Mouse (Mus musculus): ENCODE results near the gene Shc2. TPM values are rescaled to one million over a fixed set of nuclear protein-coding genes. Genes with fewer than 3 reads are reported as not detected.
A peak's percentile ranks its signal among the peaks of the same experiment; 100 is the strongest.

Gene Shc2
- total RNA-seq (2021), result 10 to 100 TPM; 46.0 to 49.8 TPM

GRCm38 (mm10) chr10:79637128-79638110 is at the start of gene Shc2:
Gene Shc2 (minus strand): TSS chr10:79637918.
- intact Hi-C loops (cut with DNase I), result no loop called here
- DNase-seq, result peak; percentile 90

GRCm38 (mm10) chr10:79687513-79687912 is 49.8 kb upstream of the Shc2 start:
- DNase-seq, result no peak
- intact Hi-C loops (cut with DNase I), result no loop called here

- DNase-seq, result no peak
- intact Hi-C loops (cut with DNase I), result no loop called here
Observed at GRCm38 (mm10) chr10:79686691-79687090, 49.0 kb upstream of the Shc2 start.

- DNase-seq, result no peak
- intact Hi-C loops (cut with DNase I), result no loop called here
Observed at GRCm38 (mm10) chr10:79686219-79686618, 48.5 kb upstream of the Shc2 start.

GRCm38 (mm10) chr10:79684770-79685600 is 47.3 kb upstream of the Shc2 start:
- intact Hi-C loops (cut with DNase I), result no loop called here
- no peak for DNase-seq

- intact Hi-C loops (cut with DNase I), result no loop called here
- DNase-seq, result no peak
Observed at GRCm38 (mm10) chr10:79683726-79684640, 46.3 kb upstream of the Shc2 start.

- DNase-seq, result peak; percentile 68
- intact Hi-C loops (cut with DNase I), result no loop called here
Observed at GRCm38 (mm10) chr10:79682916-79683582, 45.3 kb upstream of the Shc2 start.

GRCm38 (mm10) chr10:79682551-79682915 is 44.8 kb upstream of the Shc2 start:
- intact Hi-C loops (cut with DNase I), result no loop called here
- DNase-seq, result no peak

GRCm38 (mm10) chr10:79681591-79682245 is 44.0 kb upstream of the Shc2 start, which contains the start of gene Cdc34:
Gene Cdc34 (plus strand): TSS chr10:79682195.
- intact Hi-C loops (cut with DNase I), result no loop called here
- peak; percentile 99 for DNase-seq

GRCm38 (mm10) chr10:79680606-79681495 is 43.1 kb upstream of the Shc2 start:
- DNase-seq, result no peak
- intact Hi-C loops (cut with DNase I), result no loop called here

GRCm38 (mm10) chr10:79675346-79676035 is 37.8 kb upstream of the Shc2 start:
- DNase-seq, result no peak
- intact Hi-C loops (cut with DNase I), result no loop called here

- DNase-seq, result no peak
- intact Hi-C loops (cut with DNase I), result no loop called here
Observed at GRCm38 (mm10) chr10:79673054-79673453, 35.3 kb upstream of the Shc2 start.

GRCm38 (mm10) chr10:79672088-79672455 is 34.4 kb upstream of the Shc2 start:
- intact Hi-C loops (cut with DNase I), result no loop called here
- no peak for DNase-seq

GRCm38 (mm10) chr10:79671396-79672087 is 33.8 kb upstream of the Shc2 start:
- no peak for DNase-seq
- intact Hi-C loops (cut with DNase I), result no loop called here

- intact Hi-C loops (cut with DNase I), result no loop called here
- DNase-seq, result no peak
Observed at GRCm38 (mm10) chr10:79670071-79670888, 32.6 kb upstream of the Shc2 start.

- peak; percentile 90 for DNase-seq
- intact Hi-C loops (cut with DNase I), result loop anchor here (2.0 to 10.0 kb wide), 2 partner anchors 73 to 915 kb away; partner anchors contain the start of gene Ccdc105
Observed at GRCm38 (mm10) chr10:79669576-79670057, 31.9 kb upstream of the Shc2 start.

Data from left cerebral cortex, postnatal 4 days (tissue).